Mouse (Mus musculus) frontal cortex, adult 2 months (tissue): ENCODE data around the gene Kank2. TPM values are rescaled to one million over a fixed set of nuclear protein-coding genes. Genes with fewer than 3 reads are reported as not detected.
"Not testable (repeated sequence)": the region's sequence is repeated elsewhere in the genome, so short reads cannot be mapped to it uniquely, and the experiment has no call there.

Experiments used
- DNase-seq, 2 experiments: peaks; one replicate each; pipeline ENCODE4 v3.0.0; 2022; ENCODE audit warnings: low spot score in 1 of 2; ENCODE audit errors: extremely low spot score in 1 of 2
- polyA plus RNA-seq: library from polyadenylated mRNA; depleted of rRNA; stranded (reverse); fragments of >200 nt; gene quantifications from 2 replicates; pipeline ENCODE4 v1.2.3, GENCODE M21; 2012

Gene Kank2
- polyA plus RNA-seq, 1 experiment, result 8.0 TPM

DNA sequence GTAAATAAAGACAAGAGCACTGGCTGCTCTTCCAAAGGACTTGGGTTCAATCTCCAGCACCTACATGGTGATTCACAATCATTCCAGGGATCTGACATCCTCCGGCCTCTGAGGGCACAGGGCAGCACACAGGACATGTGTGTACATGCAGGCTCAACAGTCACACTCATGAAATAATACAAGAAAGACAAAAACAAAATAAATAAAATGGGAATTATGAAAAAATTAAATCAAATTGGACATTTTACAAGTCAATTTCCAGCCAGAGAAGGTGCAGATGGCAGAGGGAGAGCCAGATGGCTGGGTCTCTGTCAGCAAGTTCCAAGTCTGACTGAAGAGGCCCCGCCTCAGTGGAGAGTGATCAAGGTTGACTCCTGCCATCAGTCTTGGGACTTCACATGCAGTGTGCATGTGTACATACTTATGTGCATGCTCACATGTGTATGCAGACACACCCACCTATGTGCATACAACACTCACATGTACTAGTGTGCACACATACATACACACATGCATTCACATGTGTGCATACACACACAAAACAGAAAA, 20.7 kb upstream of the Kank2 start:
- DNase-seq, result no peak

GRCm38 (mm10) chr9:21818561-21818960, 20.0 kb upstream of the Kank2 start:
- DNase-seq, result no peak

GRCm38 (mm10) chr9:21818125-21818524, 19.6 kb upstream of the Kank2 start:
- no peak for DNase-seq

DNA sequence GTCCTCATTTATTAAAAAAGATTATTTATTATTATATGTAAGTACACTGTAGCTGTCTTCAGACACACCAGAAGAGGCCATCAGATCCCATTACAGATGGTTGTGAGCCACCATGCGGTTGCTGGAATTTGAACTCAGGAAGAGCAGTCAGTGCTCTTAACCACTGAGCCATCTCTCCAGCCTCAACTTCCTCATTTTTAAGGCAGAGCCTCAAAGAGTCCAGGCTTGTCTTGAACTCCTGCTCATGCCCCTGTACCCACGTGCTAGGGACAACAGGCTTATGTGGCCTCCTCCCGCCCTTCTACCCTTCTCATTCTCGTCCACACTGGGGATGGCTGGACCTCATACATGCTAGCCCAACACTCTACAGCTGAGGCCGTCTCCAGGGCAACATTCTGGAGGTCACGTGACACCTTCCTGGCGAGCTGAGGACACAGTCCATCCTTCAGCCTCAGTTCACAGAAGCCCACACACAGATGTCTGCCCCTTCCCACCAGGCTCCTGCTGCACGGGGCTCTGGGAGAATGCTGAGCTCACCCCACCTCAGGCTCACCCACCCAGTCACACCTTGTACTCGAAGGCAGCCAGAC, 18.3 kb upstream of the Kank2 start:
- DNase-seq, result no peak

DNA sequence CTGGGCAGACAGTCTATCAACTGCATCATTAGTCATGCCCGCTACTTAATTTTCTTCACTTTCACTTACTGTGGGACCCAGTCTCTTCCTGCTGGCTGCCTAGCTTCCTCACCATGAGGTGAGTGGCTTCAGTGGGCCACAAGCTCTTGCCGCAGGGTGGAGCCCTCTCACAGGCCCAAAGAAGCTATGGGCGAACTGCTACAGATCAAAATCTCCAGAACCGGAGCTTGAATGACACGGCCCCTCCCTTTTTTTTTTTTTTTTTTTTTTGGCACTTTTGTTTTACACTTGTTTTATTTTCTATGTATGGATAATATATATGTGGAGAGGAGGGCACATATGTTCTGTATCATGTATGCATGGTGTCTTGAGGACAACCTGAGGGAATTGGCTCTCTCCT, 12.6 kb upstream of the Kank2 start:
- no peak for DNase-seq

DNA sequence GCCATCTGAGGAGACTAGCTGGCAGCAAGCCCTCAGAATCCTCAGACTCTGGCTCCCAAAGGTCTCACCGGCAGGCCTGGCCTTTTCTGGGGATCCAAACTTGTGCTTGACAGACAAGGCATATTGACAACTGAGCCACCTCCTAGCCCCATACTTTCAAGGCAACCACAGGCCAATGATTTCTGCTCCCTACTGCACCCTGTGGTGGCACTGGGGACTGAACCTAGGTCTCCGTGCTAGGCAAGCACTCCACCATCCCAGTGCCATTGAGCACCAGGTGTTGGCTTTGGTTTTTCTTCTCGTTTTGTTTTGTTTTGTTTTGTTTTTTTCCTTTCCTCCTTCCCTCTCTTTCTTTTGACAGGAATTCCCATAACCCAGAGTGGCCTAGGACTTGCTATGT, 10.0 kb upstream of the Kank2 start:
- DNase-seq, result no peak

- DNase-seq, result no peak
Observed at GRCm38 (mm10) chr9:21806976-21807375, 8.4 kb upstream of the Kank2 start.

- no peak for DNase-seq
Observed at GRCm38 (mm10) chr9:21806363-21806762, 7.8 kb upstream of the Kank2 start.

- peak; percentile 75 to 93 for DNase-seq
Observed at GRCm38 (mm10) chr9:21803986-21804644, 5.6 kb upstream of the Kank2 start.

DNA sequence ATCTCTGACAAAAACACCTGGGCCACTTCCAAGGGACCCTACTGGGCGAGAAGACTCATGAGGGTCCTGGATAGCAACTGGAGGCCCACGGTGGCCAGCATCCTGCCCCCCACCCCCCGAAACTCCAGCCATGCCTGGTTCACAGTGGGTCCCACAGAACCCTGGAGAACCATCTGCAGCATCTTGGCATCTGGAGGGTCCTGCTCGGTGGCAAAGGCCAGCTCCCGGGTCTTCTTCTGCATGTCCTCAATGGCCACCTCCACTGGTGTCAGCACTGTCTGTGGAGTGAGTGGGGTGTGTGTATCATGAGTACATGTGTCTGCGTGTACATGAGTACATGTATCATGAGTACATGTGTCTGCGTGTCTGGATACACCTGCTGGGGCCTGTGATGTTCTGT, 3.0 kb upstream of the Kank2 start:
- DNase-seq, result no peak

GRCm38 (mm10) chr9:21801121-21801520, 2.6 kb upstream of the Kank2 start:
- DNase-seq, result no peak

DNA sequence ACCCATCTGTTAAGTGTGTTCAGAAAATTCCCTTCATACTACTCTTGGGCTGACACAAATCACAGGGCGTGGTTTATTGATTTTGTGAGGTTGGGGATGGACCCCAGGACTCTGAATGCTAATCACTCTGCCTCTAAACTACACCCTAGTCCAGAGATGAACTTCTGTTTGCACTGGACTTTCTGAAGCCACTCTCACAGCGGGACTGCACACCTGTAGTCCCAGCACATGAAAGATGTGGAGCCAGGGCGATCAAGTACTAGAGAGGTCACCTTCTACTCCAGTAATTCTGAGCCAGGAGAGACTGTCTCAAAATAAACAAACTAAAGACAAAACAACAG, 436 bp upstream of the Kank2 start:
- DNase-seq, result no peak

- no peak for DNase-seq
Observed at GRCm38 (mm10) chr9:21797921-21798344, 611 bp downstream of the Kank2 start.

- no peak for DNase-seq
Observed at GRCm38 (mm10) chr9:21796919-21797318, 1.6 kb downstream of the Kank2 start.

- no peak for DNase-seq
Observed at GRCm38 (mm10) chr9:21796259-21796658, 2.3 kb downstream of the Kank2 start.

- DNase-seq, result no peak
Observed at GRCm38 (mm10) chr9:21795579-21795978, 3.0 kb downstream of the Kank2 start.

DNA sequence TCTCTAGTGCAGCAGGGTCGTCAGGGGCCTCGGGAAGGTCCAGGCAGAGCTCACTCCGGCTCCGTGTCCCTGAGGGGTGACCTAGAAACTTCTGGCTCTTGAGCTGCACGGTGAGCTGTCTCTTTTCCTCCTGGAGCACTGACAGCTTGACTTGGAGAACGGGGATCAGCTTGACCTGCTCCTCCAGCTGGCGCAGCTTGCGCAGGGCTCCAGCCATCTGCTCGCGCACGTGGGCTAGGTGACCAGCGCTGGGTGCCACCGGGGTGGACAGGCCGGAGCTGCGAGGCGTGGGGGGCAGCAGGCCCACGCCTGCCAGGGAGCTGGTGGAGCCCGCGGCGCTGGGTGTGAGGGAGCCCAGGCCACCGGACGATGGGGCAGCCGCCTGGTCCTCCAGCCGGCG, 3.6 kb downstream of the Kank2 start:
- no peak for DNase-seq

- DNase-seq, result no peak
Observed at GRCm38 (mm10) chr9:21794344-21794834, 4.2 kb downstream of the Kank2 start.

DNA sequence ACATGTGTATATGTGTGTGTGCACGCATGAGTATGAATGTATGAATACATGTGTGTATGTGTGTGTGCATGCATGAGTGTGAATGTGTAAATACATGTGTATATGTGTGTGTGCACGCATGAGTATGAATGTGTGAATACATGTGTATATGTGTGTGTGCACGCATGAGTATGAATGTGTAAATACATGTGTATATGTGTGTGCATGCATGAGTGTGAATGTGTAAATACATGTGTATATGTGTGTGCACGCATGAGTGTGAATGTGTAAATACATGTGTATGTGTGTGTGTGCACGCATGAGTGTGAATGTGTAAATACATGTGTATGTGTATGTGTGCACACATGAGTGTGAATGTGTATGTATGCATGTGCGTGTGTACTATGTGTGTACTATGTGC, 5.0 kb downstream of the Kank2 start:
- DNase-seq, result not testable (repeated sequence)

- peak; percentile 36 to 78 for DNase-seq
Observed at GRCm38 (mm10) chr9:21792644-21793043, 5.9 kb downstream of the Kank2 start.

GRCm38 (mm10) chr9:21791861-21792260, 6.7 kb downstream of the Kank2 start:
- DNase-seq, result no peak

- DNase-seq, result no peak
Observed at GRCm38 (mm10) chr9:21788234-21788633, 10.3 kb downstream of the Kank2 start.
